Mouse (Mus musculus) lung, embryonic 14.5 days (tissue): Measurements from ENCODE around the gene Klf15. TPM values are rescaled to one million over a fixed set of nuclear protein-coding genes. Genes with fewer than 3 reads are reported as not detected.
A peak's percentile ranks its signal among the peaks of the same experiment; 100 is the strongest.

ENCODE experiments used
- ATAC-seq: fragments of 200-750 bp; cut with Nextera tagmentation; 2 replicates; pipeline ENCODE4 v1.8.0; 2017; ENCODE audit warnings: mild to moderate bottlenecking, moderate TSS enrichment, moderate library complexity; ENCODE audit not compliant: insufficient read depth
- DNase-seq: peaks from one replicate; pipeline ENCODE4 v3.0.0-alpha.2; 2015
- H3K27ac ChIP-seq: fragments of 300-500 bp; sonication (generic); 2 replicates; pipeline ENCODE4 v1.5.1; 2014; ENCODE audit warnings: low read depth, mild to moderate bottlenecking, moderate library complexity
- H3K27me3 ChIP-seq: fragments of 300-500 bp; sonication (generic); 2 replicates; pipeline ENCODE4 v1.6.1; 2014; ENCODE audit warnings: low read length, control low read depth; ENCODE audit not compliant: insufficient read depth
- H3K36me3 ChIP-seq: fragments of 300-500 bp; sonication (generic); 2 replicates; pipeline ENCODE4 v1.6.1; 2014; ENCODE audit warnings: control low read depth; ENCODE audit not compliant: insufficient read depth
- H3K4me1 ChIP-seq: fragments of 300-500 bp; sonication (generic); 2 replicates; pipeline ENCODE4 v1.6.1; 2014; ENCODE audit warnings: antibody characterized with exemption, control low read depth; ENCODE audit not compliant: insufficient read depth
- H3K4me2 ChIP-seq: fragments of 300-500 bp; sonication (generic); 2 replicates; pipeline ENCODE4 v1.6.1; 2014; ENCODE audit warnings: mild to moderate bottlenecking
- H3K4me3 ChIP-seq: fragments of 300-500 bp; sonication (generic); 2 replicates; pipeline ENCODE4 v1.5.1; 2014; ENCODE audit warnings: low read depth, low read length
- H3K9ac ChIP-seq: fragments of 300-500 bp; sonication (generic); 2 replicates; pipeline ENCODE4 v1.6.1; 2014
- H3K9me3 ChIP-seq: fragments of 300-500 bp; sonication (generic); 2 replicates; pipeline ENCODE4 v1.6.1; 2016; ENCODE audit warnings: low read depth, low read length, control low read depth
- CTCF ChIP-seq: IDR thresholded peaks from 2 replicates; pipeline ENCODE4 v1.5.1; 2016; ENCODE audit warnings: antibody characterized with exemption, low read depth
- WGBS: fragments of 180-500 bp; shearing (Covaris S2); extraction: QIAGEN DNeasy Blood & Tissue Kit; methylation state at CpG from one replicate; pipeline ENCODE4 v1.1.7; 2014; 5-methylcytosine and 5-hydroxymethylcytosine counted together
- polyA plus RNA-seq: library from polyadenylated mRNA; unstranded; fragments of >200 nt; fragmentation: Nextera tagmentation; extraction: Ambion mirVana; gene quantifications from 2 replicates; pipeline ENCODE4 v1.2.1, GENCODE M21; 2014

The Klf15 gene
- polyA plus RNA-seq, 1 experiment from 2014 or later = 8.1 TPM

GRCm38 (mm10) chr6:90475176-90475853, 12.9 kb downstream of the Klf15 start:
- DNase-seq = no peak
- no peak overlapping the region for H3K9ac ChIP-seq
- no peak overlapping the region for H3K4me3 ChIP-seq
- peaks cover 4% of the 10 kb centered on the region; the same call in 1 of the 2 replicates for H3K4me1 ChIP-seq
- 82% methylated on average over 4 of the region's 4 CpGs for WGBS
- no peak for TF ChIP-seq CTCF
- H3K4me2 ChIP-seq = no peak overlapping the region
- no peaks in the 10 kb centered on the region for H3K36me3 ChIP-seq
- no peaks in the 10 kb centered on the region for H3K9me3 ChIP-seq
- no peaks in the 10 kb centered on the region for H3K27me3 ChIP-seq
- no peak overlapping the region for H3K27ac ChIP-seq
- ATAC-seq = no peak

- Histone ChIP-seq H3K4me3 (no peak overlapping the region), H3K4me1 (peaks cover 2% of the 10 kb centered on the region; the same call in 1 of the 2 replicates), H3K27ac (no peak overlapping the region), H3K36me3 (no peaks in the 10 kb centered on the region), H3K9ac (no peak overlapping the region), H3K9me3 (no peaks in the 10 kb centered on the region), H3K4me2 (no peak overlapping the region), H3K27me3 (no peaks in the 10 kb centered on the region)
- 74% methylated on average over 3 of the region's 3 CpGs for WGBS
- TF ChIP-seq CTCF = no peak
- no peak for DNase-seq
- no peak for ATAC-seq
These were observed 13.5 kb downstream of the Klf15 start for GRCm38 (mm10) chr6:90475854-90476212.

GRCm38 (mm10) chr6:90476941-90477518, 14.7 kb downstream of the Klf15 start:
- DNase-seq = peak; percentile 79
- Histone ChIP-seq H3K4me3 (no peak overlapping the region), H3K4me2 (no peak overlapping the region)

GRCm38 (mm10) chr6:90484249-90484648, 21.9 kb downstream of the Klf15 start:
- Histone ChIP-seq H3K9ac (no peak overlapping the region), H3K9me3 (no peaks in the 10 kb centered on the region), H3K27me3 (no peaks in the 10 kb centered on the region), H3K4me2 (no peak overlapping the region), H3K36me3 (no peaks in the 10 kb centered on the region), H3K4me3 (no peak overlapping the region), H3K4me1 (no peaks in the 10 kb centered on the region), H3K27ac (no peak overlapping the region)
- no peak for TF ChIP-seq CTCF
- 62% methylated on average over 3 of the region's 3 CpGs for WGBS
- ATAC-seq = no peak
- no peak for DNase-seq

More at GRCm38 (mm10) chr6:90476941-90477518, 14.7 kb downstream of the Klf15 start:
- no peaks in the 10 kb centered on the region for H3K9me3 ChIP-seq
- no peaks in the 10 kb centered on the region for H3K27me3 ChIP-seq
- H3K36me3 ChIP-seq = no peaks in the 10 kb centered on the region
- ATAC-seq = peak; percentile 92
- H3K4me1 ChIP-seq = no peaks in the 10 kb centered on the region; the same call in 1 of the 2 replicates
- 40% methylated on average over 14 of the region's 14 CpGs for WGBS
- no peak overlapping the region for H3K9ac ChIP-seq
- TF ChIP-seq CTCF = no peak
- no peak overlapping the region for H3K27ac ChIP-seq

GRCm38 (mm10) chr6:90484876-90485275, 22.5 kb downstream of the Klf15 start:
- no peak overlapping the region for H3K27ac ChIP-seq
- no peak for TF ChIP-seq CTCF
- no peak overlapping the region for H3K4me3 ChIP-seq
- H3K36me3 ChIP-seq = no peaks in the 10 kb centered on the region
- DNase-seq (no peak), ATAC-seq (no peak)
- H3K9me3 ChIP-seq = no peaks in the 10 kb centered on the region
- no peak overlapping the region for H3K9ac ChIP-seq
- H3K27me3 ChIP-seq = no peaks in the 10 kb centered on the region
- no peak overlapping the region for H3K4me2 ChIP-seq
- no peaks in the 10 kb centered on the region for H3K4me1 ChIP-seq
- WGBS = 75% methylated on average over 5 of the region's 5 CpGs

- 71% methylated on average over 12 of the region's 12 CpGs for WGBS
- no peaks in the 10 kb centered on the region for H3K4me1 ChIP-seq
- no peak within 1 kb of the TSS for H3K27ac ChIP-seq
- H3K27me3 ChIP-seq = no peaks in the 10 kb centered on the region
- TF ChIP-seq CTCF = no peak
- no peaks in the 10 kb centered on the region for H3K9me3 ChIP-seq
- no peaks in the 10 kb centered on the region for H3K36me3 ChIP-seq
- no peak within 1 kb of the TSS for H3K9ac ChIP-seq
- no peak within 1 kb of the TSS for H3K4me3 ChIP-seq
- no peak within 1 kb of the TSS for H3K4me2 ChIP-seq
- ATAC-seq (no peak), DNase-seq (no peak)
These were observed 24.0 kb downstream of the Klf15 start, which contains the start of gene Aldh1l1 for GRCm38 (mm10) chr6:90486176-90486921. Aldh1l1 (plus strand) TSS chr6:90486427.

GRCm38 (mm10) chr6:90487531-90487930, 25.2 kb downstream of the Klf15 start:
- Histone ChIP-seq H3K27me3 (no peaks in the 10 kb centered on the region), H3K36me3 (no peaks in the 10 kb centered on the region), H3K4me2 (no peak overlapping the region), H3K9me3 (no peaks in the 10 kb centered on the region), H3K9ac (no peak overlapping the region), H3K4me1 (no peaks in the 10 kb centered on the region), H3K27ac (no peak overlapping the region), H3K4me3 (no peak overlapping the region)
- TF ChIP-seq CTCF = no peak
- ATAC-seq (no peak), DNase-seq (no peak)
- WGBS = 75% methylated on average over 1 of the region's 1 CpGs
